Mouse (Mus musculus) cerebellum, postnatal 14 days (tissue): ENCODE results near the gene Bnc1.
A peak's percentile ranks its signal among the peaks of the same experiment; 100 is the strongest.

ENCODE experiments used
- DNase-seq, 2 experiments: peaks; one replicate each; pipeline ENCODE4 v3.0.0; 2021; ENCODE audit warnings: mixed read lengths in 2 of 2

The Bnc1 gene

DNA sequence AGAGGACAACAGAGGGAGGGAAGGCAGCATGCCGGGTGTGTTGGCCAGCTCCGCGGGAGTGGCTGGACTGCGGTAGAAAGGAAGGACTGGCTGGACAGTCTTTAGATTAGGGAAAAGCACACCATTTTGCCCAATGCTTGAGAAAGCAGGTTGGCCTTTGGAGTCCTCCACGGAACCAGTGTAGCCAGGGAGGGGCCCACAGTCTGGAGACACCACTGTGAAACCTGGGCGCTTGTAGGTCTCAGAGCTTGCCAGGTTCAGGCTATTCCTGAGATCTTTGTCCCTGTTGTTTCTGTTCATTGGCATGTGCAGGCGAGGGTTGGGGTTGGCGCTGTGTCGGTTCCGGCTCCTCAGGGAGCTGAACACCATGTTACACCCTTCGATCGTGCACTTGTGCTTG, 18.2 kb downstream of the Bnc1 start:
- DNase-seq, result no peak

- no peak for DNase-seq
Observed at GRCm38 (mm10) chr7:81973339-81973738, 18.8 kb downstream of the Bnc1 start.

- DNase-seq, result no peak
Observed at GRCm38 (mm10) chr7:81968975-81969374, 23.1 kb downstream of the Bnc1 start.

GRCm38 (mm10) chr7:81968451-81968850, 23.6 kb downstream of the Bnc1 start:
- no peak for DNase-seq

DNA sequence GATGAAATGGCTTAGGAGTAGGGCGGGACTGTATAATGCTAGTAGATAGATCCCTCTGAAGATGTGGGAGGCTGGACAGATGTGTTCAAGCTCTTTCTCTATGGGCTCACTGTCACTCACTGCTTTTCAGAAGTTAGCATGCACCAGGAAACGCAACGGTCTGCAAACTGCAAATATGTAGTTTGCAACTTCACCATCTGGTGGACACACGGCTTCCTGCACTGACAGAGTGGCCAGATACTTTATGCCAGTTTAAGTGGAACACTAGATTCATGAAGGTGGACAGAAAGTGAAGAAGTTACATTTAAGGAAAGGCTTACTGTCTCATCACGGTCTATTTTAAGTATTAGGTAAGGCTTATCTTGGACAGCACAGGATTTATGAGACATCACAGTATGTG, 25.9 kb downstream of the Bnc1 start:
- DNase-seq, result no peak

GRCm38 (mm10) chr7:81959704-81960103, 32.4 kb downstream of the Bnc1 start:
- peak; percentile 49 to 69 for DNase-seq

- DNase-seq, result peak; percentile 33 to 44
Observed at GRCm38 (mm10) chr7:81954208-81954846, 37.8 kb downstream of the Bnc1 start.

DNA sequence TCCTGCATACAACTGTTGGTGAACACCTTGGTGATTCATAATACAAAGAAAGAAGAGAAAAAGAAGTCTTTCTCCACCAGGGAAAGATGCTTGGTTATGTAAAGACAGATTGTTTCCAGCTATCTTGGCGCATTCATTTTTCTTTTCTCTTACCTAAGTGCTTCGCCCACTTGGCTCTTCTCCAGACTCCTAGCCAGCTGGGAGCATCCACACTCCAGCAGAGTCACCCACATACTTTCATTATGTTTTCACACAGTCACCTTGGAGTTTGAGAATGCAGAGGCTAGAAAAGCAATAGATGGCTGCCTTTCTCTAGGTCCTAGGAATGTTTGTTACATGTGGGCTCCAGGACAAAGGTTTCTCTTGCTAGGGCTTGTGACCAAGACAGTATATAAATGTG, 41.6 kb downstream of the Bnc1 start:
- DNase-seq, result no peak

- no peak for DNase-seq
Observed at GRCm38 (mm10) chr7:81945398-81945797, 46.7 kb downstream of the Bnc1 start.

- DNase-seq, result no peak
Observed at GRCm38 (mm10) chr7:81934806-81935205, 57.3 kb downstream of the Bnc1 start.

DNA sequence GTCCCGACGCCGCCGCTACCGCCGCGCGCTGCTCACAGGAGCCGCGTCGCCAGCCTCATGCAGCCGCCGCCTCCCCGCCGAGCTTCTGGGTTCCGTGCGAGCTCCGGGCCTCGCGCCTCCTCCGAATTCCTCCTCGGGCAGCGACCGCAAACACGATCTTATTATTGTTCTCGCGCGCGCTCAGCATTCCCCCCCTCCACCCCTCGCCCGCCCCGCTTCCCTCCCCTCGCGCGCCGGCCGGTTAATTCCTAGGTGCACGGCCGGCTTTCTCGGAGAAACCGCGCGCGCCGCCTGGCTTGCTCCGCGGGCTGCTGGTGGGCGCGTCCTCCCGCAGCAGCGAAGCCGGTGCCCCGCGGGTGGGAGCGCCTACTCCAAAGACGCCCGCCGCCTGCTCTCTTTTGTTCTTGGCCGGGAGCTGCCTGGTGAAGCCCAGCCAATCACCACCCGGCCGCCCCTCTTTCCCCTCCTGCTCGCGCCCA, 57.8 kb downstream of the Bnc1 start, which contains the start of gene Hdgfl3:
Gene Hdgfl3, minus strand, starts transcription at position 207 of the 479 bp plus-strand sequence.
- DNase-seq, result peak; percentile 83 to 89

DNA sequence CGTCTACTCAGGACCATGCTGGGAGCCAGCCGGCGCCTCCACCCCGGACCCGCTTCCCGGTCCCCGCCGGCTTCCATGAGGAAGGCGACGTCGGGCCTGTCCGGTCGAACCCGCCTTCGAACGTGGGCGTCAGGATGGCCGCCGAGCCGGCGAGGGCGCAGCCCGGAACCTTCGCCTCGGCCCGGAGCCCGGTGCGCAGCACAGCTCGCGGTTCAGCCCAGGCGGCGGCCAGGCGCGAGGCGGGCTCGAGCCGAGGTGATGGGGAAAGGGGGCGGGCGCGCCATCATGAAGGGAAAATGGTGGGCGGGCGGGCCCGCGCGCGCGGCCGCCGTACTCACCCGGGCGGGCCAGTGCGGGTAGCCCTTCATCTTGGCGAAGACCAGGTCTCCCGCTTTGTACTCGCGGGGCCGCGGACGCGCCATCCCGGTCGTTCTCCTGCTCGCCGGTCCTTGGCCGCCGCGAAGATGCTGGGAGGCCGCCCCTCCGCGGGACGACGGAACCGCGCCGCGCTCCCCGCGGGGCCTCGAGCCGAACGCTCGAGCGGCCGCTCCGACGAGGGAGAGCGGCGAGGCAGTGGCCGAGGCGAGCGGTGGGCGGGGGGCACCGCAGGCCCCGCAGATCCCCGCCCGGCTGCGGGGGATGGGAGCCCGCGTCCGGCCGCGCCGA, 58.4 kb downstream of the Bnc1 start:
- DNase-seq, result peak; percentile 79 to 80

DNA sequence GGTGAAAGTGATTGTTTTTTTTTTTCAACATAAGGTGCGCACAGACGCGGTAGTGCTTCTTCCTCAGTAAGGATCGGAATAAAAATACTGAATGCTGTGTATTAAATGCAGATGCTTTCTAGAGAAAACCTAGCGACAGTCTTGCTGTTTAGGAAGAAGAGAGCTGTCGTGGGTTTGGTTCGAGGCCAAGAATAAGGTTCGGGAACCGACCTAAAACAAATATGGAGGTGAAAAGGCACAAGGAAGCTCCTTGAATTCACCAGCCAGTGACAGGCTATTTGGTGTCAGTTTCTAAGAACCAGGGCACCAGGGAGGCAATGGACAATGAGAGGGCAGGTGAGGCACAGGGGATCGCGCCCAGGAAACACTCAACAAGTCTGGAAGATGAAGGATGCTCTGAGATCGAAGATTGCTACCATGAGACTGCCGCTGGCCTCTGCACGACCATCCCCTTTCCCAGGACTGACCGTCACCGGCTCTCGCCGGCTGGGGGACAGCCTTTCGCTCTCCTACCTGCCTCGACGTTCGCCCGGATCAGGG, 59.0 kb downstream of the Bnc1 start:
- peak in 1 of 2 experiments; percentile 36 for DNase-seq

GRCm38 (mm10) chr7:81932521-81933045, 59.5 kb downstream of the Bnc1 start:
- DNase-seq, result no peak

- DNase-seq, result no peak
Observed at GRCm38 (mm10) chr7:81928998-81929397, 63.1 kb downstream of the Bnc1 start.

DNA sequence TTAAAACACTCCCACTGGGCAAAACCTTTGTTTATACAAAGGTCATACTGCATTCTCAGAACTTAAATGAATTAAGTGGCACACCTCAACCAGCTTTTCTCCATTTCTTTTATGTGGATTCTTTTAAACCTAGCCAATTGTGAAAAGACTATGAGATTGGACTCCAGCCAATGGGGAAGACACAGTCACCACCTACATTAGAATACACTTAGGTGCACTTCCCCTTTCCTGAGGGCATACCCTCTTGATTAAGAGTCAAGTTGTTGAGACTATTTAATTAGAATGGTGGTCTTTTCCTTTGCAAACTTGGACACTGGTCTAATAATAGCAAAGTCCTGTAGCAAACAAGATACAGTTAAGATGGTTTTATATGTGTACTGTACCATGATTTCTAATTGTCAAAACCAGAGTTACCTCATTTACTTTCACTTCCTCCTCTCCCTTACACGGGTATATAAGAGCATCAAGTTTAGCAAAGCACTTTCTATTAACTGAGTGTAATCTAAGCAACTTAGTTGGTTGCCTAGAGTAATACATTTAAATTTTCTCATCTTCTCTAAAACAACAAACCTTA, 70.6 kb downstream of the Bnc1 start:
- no peak for DNase-seq

DNA sequence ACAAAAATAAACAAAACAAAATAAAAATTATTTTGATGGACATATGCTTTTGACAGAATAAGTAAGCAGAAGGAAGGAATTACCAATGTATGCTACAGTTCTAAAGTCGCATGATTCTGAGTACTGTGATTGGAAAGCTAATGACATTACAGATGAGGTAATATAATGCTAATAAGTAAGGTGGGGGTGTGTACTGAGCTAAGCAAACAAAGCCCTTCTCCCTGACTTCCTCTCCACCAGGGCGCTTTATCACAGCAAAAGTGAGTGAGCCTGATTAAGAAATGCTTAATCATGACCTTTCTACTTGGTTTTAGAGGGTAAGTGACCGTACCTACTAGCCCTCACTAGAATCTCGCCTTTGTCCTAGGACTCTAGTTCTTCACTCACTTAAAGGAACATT, 71.8 kb downstream of the Bnc1 start:
- no peak for DNase-seq

- peak; percentile 79 to 86 for DNase-seq
Observed at GRCm38 (mm10) chr7:81918316-81918715, 73.8 kb downstream of the Bnc1 start.
